Mouse (Mus musculus): ENCODE measurements at regions not wholly inside any gene's neighbourhood (a gene's known extent, or its start where the extent isn't known, plus 50 kb on each side); places are given as distances from the start of the nearest gene placed in this dataset.
A peak's percentile ranks its signal among the peaks of the same experiment; 100 is the strongest.

DNA sequence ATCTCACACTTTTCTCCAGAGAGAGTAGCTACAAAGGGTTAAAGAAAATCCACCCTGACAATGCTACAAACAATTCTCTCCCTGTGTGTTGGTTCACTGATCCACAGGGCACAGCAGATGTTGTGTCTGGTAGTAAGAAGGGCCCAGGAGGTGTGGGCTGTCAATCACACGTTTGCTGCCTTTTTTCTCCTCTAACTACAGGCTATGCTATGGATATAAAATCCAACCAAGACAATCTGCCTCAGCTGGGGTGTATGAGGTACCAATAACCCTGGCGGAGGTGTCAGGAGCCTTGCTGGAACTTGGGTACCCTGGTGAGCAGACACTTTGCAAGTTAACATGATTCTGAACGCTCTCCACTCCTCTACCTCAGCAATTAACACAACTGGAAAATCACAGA is 1002.1 kb upstream of the Pou3f2 start:
- Histone ChIP-seq H3K27me3 (replicated peaks; ENCODE audit: control insufficient read depth, insufficient read depth, low read length) (no peaks in the 10 kb centered on the region), H3K36me3 (ENCODE audit: control insufficient read depth, insufficient read depth, low read length) (no peaks in the 10 kb centered on the region), H3K9ac (ENCODE audit: low read depth, low read length) (no peak overlapping the region), H3K9me3 (ENCODE audit: control insufficient read depth, low read length) (no peaks in the 10 kb centered on the region), H3K27ac (replicated peaks; ENCODE audit: low read depth, low read length) (no peak overlapping the region), H3K4me2 (ENCODE audit: low read depth, low read length) (no peak overlapping the region), H3K4me1 (ENCODE audit: control insufficient read depth, insufficient read depth, low read length) (no peaks in the 10 kb centered on the region), H3K4me3 (ENCODE audit: low read depth, low read length) (no peak overlapping the region)
- WGBS = 20% methylated on average over 3 of the region's 3 CpGs
- peak; percentile 11 for DNase-seq (ENCODE audit: low spot score)
- no peak for ATAC-seq (ENCODE audit: low read depth)

- Histone ChIP-seq H3K27me3 (replicated peaks; ENCODE audit: control insufficient read depth, insufficient read depth, low read length) (no peaks in the 10 kb centered on the region), H3K27ac (replicated peaks; ENCODE audit: low read depth, low read length) (no peak overlapping the region), H3K36me3 (ENCODE audit: control insufficient read depth, insufficient read depth, low read length) (no peaks in the 10 kb centered on the region), H3K9me3 (ENCODE audit: control insufficient read depth, low read length) (no peaks in the 10 kb centered on the region), H3K9ac (ENCODE audit: low read depth, low read length) (no peak overlapping the region), H3K4me1 (ENCODE audit: control insufficient read depth, insufficient read depth, low read length) (no peaks in the 10 kb centered on the region), H3K4me3 (ENCODE audit: low read depth, low read length) (no peak overlapping the region), H3K4me2 (ENCODE audit: low read depth, low read length) (no peak overlapping the region)
- ATAC-seq (ENCODE audit: low read depth) = no peak
- DNase-seq (ENCODE audit: low spot score) = no peak
- 38% methylated on average over 2 of the region's 2 CpGs for WGBS
Observed at GRCm38 (mm10) chr4:23491255-23491654, 1003.1 kb upstream of the Pou3f2 start.

DNA sequence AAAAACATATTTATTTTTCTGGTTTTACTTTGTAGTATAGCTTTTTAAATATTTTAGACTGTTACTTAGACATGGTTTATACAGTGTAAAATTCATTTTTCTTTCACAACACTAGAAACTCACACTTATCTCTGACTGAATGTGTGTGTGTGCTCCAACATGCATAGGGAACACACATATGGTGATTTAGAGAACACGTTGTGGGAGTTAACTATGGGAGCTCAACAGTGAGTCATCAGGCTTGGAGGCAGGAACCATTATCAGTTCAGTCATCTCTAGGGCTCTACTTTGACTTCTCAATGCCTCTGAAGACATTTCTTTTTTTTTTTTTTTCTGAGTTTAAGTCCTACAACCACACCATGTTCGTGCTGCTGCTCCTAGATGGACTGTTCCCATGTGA is 997.5 kb upstream of the Mms22l start:
- no peak for ATAC-seq (ENCODE audit: low read depth)
- H3K36me3 ChIP-seq (ENCODE audit: control insufficient read depth, insufficient read depth, low read length) = no peaks in the 10 kb centered on the region
- H3K4me3 ChIP-seq (ENCODE audit: low read depth, low read length) = no peak overlapping the region
- H3K4me2 ChIP-seq (ENCODE audit: low read depth, low read length) = no peak overlapping the region
- no peaks in the 10 kb centered on the region for H3K9me3 ChIP-seq (ENCODE audit: control insufficient read depth, low read length)
- no peaks in the 10 kb centered on the region for H3K4me1 ChIP-seq (ENCODE audit: control insufficient read depth, insufficient read depth, low read length)
- no peak overlapping the region for H3K27ac ChIP-seq (replicated peaks; ENCODE audit: low read depth, low read length)
- no peaks in the 10 kb centered on the region for H3K27me3 ChIP-seq (replicated peaks; ENCODE audit: control insufficient read depth, insufficient read depth, low read length)
- H3K9ac ChIP-seq (ENCODE audit: low read depth, low read length) = no peak overlapping the region
- WGBS = 72% methylated on average over 2 of the region's 2 CpGs
- DNase-seq (ENCODE audit: low spot score) = no peak

GRCm38 (mm10) chr4:23504770-23505420 is 991.4 kb upstream of the Mms22l start:
- WGBS = 83% methylated on average over 6 of the region's 6 CpGs
- no peak overlapping the region for H3K4me3 ChIP-seq (ENCODE audit: low read depth, low read length)
- no peaks in the 10 kb centered on the region for H3K27me3 ChIP-seq (replicated peaks; ENCODE audit: control insufficient read depth, insufficient read depth, low read length)
- no peak for DNase-seq (ENCODE audit: low spot score)
- no peaks in the 10 kb centered on the region for H3K36me3 ChIP-seq (ENCODE audit: control insufficient read depth, insufficient read depth, low read length)
- no peak overlapping the region for H3K9ac ChIP-seq (ENCODE audit: low read depth, low read length)
- ATAC-seq (ENCODE audit: low read depth) = no peak
- no peak overlapping the region for H3K4me2 ChIP-seq (ENCODE audit: low read depth, low read length)
- H3K27ac ChIP-seq (replicated peaks; ENCODE audit: low read depth, low read length) = no peak overlapping the region
- H3K4me1 ChIP-seq (ENCODE audit: control insufficient read depth, insufficient read depth, low read length) = no peaks in the 10 kb centered on the region
- no peaks in the 10 kb centered on the region for H3K9me3 ChIP-seq (ENCODE audit: control insufficient read depth, low read length)

DNA sequence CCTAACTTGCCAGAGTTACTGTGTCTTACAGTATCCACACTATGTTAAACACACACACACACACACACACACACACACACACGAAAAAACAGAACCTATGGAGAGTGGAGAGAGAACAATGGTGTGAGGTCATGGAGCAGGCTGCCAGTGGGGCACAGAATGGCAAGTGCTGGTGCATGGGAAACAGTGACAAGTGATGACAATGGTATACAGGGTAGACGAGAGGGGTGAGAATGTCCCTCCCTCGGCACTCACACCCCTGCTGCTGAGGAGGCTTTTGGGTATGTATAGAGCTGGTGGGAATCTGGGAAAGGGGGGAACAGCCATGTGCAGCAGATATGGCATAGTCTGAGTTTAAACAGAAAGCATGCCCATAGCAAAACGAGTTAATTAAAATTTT is 985.4 kb upstream of the Mms22l start:
- Histone ChIP-seq H3K27me3 (replicated peaks; ENCODE audit: control insufficient read depth, insufficient read depth, low read length) (no peaks in the 10 kb centered on the region), H3K4me3 (ENCODE audit: low read depth, low read length) (no peak overlapping the region), H3K9me3 (ENCODE audit: control insufficient read depth, low read length) (no peaks in the 10 kb centered on the region), H3K27ac (replicated peaks; ENCODE audit: low read depth, low read length) (no peak overlapping the region), H3K4me2 (ENCODE audit: low read depth, low read length) (no peak overlapping the region), H3K36me3 (ENCODE audit: control insufficient read depth, insufficient read depth, low read length) (no peaks in the 10 kb centered on the region), H3K9ac (ENCODE audit: low read depth, low read length) (no peak overlapping the region), H3K4me1 (ENCODE audit: control insufficient read depth, insufficient read depth, low read length) (no peaks in the 10 kb centered on the region)
- WGBS = 60% methylated on average over 4 of the region's 4 CpGs
- DNase-seq (ENCODE audit: low spot score) (no peak), ATAC-seq (ENCODE audit: low read depth) (no peak)

DNA sequence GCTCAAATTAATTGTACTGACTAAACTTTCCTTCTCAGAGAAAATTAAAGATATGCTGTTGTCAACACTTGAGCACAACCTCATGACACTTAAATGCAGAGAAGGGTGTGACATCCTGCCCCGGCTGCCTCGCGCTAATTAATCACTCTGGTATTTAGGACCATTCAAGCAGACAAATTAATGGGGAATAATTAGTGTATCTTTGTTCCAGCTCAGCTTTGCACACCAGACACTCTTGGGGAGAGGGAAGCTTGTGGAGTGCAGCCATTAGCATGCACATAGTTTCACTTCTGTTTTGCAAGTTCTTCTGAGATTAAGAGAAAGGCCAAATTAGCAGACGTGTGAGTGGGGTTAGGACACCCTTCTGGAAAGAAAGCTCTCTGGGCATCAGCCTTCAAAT is 984.2 kb upstream of the Mms22l start:
- no peak for ATAC-seq (ENCODE audit: low read depth)
- 62% methylated on average over 4 of the region's 4 CpGs for WGBS
- DNase-seq (ENCODE audit: low spot score) = peak; percentile 29
- H3K4me3 ChIP-seq (ENCODE audit: low read depth, low read length) = no peak overlapping the region
- no peaks in the 10 kb centered on the region for H3K9me3 ChIP-seq (ENCODE audit: control insufficient read depth, low read length)
- no peaks in the 10 kb centered on the region for H3K4me1 ChIP-seq (ENCODE audit: control insufficient read depth, insufficient read depth, low read length)
- no peak overlapping the region for H3K27ac ChIP-seq (replicated peaks; ENCODE audit: low read depth, low read length)
- H3K9ac ChIP-seq (ENCODE audit: low read depth, low read length) = no peak overlapping the region
- no peaks in the 10 kb centered on the region for H3K27me3 ChIP-seq (replicated peaks; ENCODE audit: control insufficient read depth, insufficient read depth, low read length)
- no peak overlapping the region for H3K4me2 ChIP-seq (ENCODE audit: low read depth, low read length)
- H3K36me3 ChIP-seq (ENCODE audit: control insufficient read depth, insufficient read depth, low read length) = no peaks in the 10 kb centered on the region

- Histone ChIP-seq H3K9ac (ENCODE audit: low read depth, low read length) (no peak overlapping the region), H3K4me1 (ENCODE audit: control insufficient read depth, insufficient read depth, low read length) (no peaks in the 10 kb centered on the region), H3K4me2 (ENCODE audit: low read depth, low read length) (no peak overlapping the region), H3K36me3 (ENCODE audit: control insufficient read depth, insufficient read depth, low read length) (no peaks in the 10 kb centered on the region), H3K4me3 (ENCODE audit: low read depth, low read length) (no peak overlapping the region), H3K9me3 (ENCODE audit: control insufficient read depth, low read length) (no peaks in the 10 kb centered on the region), H3K27me3 (replicated peaks; ENCODE audit: control insufficient read depth, insufficient read depth, low read length) (no peaks in the 10 kb centered on the region), H3K27ac (replicated peaks; ENCODE audit: low read depth, low read length) (no peak overlapping the region)
- DNase-seq (ENCODE audit: low spot score) = peak; percentile 8
- ATAC-seq (ENCODE audit: low read depth) = no peak
- 47% methylated on average over 9 of the region's 9 CpGs for WGBS
Observed at GRCm38 (mm10) chr4:23513939-23514338, 982.3 kb upstream of the Mms22l start.

Measured in embryonic facial prominence, embryonic 14.5 days (tissue).